Mouse (Mus musculus): ENCODE data around the gene Pbp2. TPM values are rescaled to one million over a fixed set of nuclear protein-coding genes. Genes with fewer than 3 reads are reported as not detected.

The Pbp2 gene
- total RNA-seq, 2 experiments from 2014 or later = not detected

GRCm38 (mm10) chr6:135266056-135266455 is 44.1 kb downstream of the Pbp2 start:
- intact Hi-C loops (cut with DNase I) = no loop called here
- DNase-seq (ENCODE audit: extremely low spot score in 1 of 2, low spot score in 2 of 2) = no peak

- no peak for DNase-seq (ENCODE audit: extremely low spot score in 1 of 2, low spot score in 2 of 2)
- intact Hi-C loops (cut with DNase I) = no loop called here
Measured at GRCm38 (mm10) chr6:135264136-135264535, 46.1 kb downstream of the Pbp2 start.

GRCm38 (mm10) chr6:135262565-135262964 is 47.6 kb downstream of the Pbp2 start:
- intact Hi-C loops (cut with DNase I) = no loop called here

GRCm38 (mm10) chr6:135261124-135261523 is 49.1 kb downstream of the Pbp2 start:
- DNase-seq (ENCODE audit: extremely low spot score in 1 of 2, low spot score in 2 of 2) = no peak
- intact Hi-C loops (cut with DNase I) = no loop called here

More at GRCm38 (mm10) chr6:135262565-135262964, 47.6 kb downstream of the Pbp2 start:
- DNase-seq (ENCODE audit: extremely low spot score in 1 of 2, low spot score in 2 of 2) = no peak

DNA sequence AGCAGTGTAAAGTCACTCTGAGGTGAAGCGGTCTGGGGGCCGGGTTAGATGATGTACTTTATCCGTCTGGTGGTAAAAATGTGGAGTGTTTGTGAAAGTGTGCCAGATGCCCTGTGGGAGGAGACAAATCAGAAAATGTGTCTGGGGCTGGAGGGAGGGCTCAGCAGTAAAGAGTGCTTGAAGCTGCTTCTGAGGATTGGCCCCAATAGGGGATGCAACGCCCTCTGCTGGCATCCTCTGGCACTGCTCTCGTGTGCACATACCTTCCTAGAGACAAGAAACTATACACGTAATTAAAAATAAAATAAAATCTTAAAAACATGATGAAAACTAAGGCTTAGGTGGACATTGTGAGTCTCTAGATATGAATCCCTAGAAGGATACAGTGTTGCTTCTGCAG is 49.8 kb downstream of the Pbp2 start:
- intact Hi-C loops (cut with DNase I) = no loop called here
- DNase-seq (ENCODE audit: extremely low spot score in 1 of 2, low spot score in 2 of 2) = no peak

Other genes with a start within 250 kb of the Pbp2 start
- gene Gprc5a, start 244.8 kb downstream of the Pbp2 start, total RNA-seq (2021) = under 1 TPM; 0.21 to 0.26 TPM
- not detected for gene Gprc5d, start 192.1 kb downstream of the Pbp2 start, total RNA-seq (2021)
- gene Fam234b, start 112.4 kb downstream of the Pbp2 start, total RNA-seq (2021) = 10 to 100 TPM; 98.1 TPM
- gene Hebp1, start 112.4 kb downstream of the Pbp2 start, total RNA-seq (2021) = 10 to 100 TPM; 37.8 to 39.5 TPM
- not detected for gene Gsg1, start 56.1 kb downstream of the Pbp2 start, total RNA-seq (2021)
- 1 to 10 TPM; 3.0 to 4.4 TPM for gene Emp1, start 52.1 kb upstream of the Pbp2 start, total RNA-seq (2021)